Mouse (Mus musculus) embryonic facial prominence, embryonic 15.5 days (tissue): Measurements from ENCODE around the gene Hoxd4. TPM values are rescaled to one million over a fixed set of nuclear protein-coding genes. Genes with fewer than 3 reads are reported as not detected.
A peak's percentile ranks its signal among the peaks of the same experiment; 100 is the strongest.

Source experiments
- ATAC-seq: fragments of 200-750 bp; cut with Nextera tagmentation; 2 replicates; pipeline ENCODE4 v1.8.0; 2017; ENCODE audit warnings: low read depth, moderate TSS enrichment; ENCODE audit not compliant: insufficient number of reproducible peaks, low FRiP score, low TSS enrichment
- H3K27ac ChIP-seq: fragments of 300-500 bp; sonication (generic); replicated peaks from 2 replicates; pipeline ENCODE4 v1.5.1; 2015; ENCODE audit warnings: mild to moderate bottlenecking, inconsistent platforms
- H3K27me3 ChIP-seq: fragments of 300-500 bp; sonication (generic); 2 replicates; pipeline ENCODE4 v1.6.1; 2015; ENCODE audit warnings: inconsistent platforms
- H3K36me3 ChIP-seq: fragments of 300-500 bp; sonication (generic); 2 replicates; pipeline ENCODE4 v1.6.1; 2015; ENCODE audit warnings: mild to moderate bottlenecking, inconsistent platforms
- H3K4me1 ChIP-seq: fragments of 300-500 bp; sonication (generic); 2 replicates; pipeline ENCODE4 v1.6.1; 2015; ENCODE audit warnings: inconsistent platforms
- H3K4me2 ChIP-seq: fragments of 300-500 bp; sonication (generic); replicated peaks from 2 replicates; pipeline ENCODE4 v1.6.1; 2015; ENCODE audit warnings: mild to moderate bottlenecking, inconsistent platforms
- H3K4me3 ChIP-seq: fragments of 300-500 bp; sonication (generic); replicated peaks from 2 replicates; pipeline ENCODE4 v1.5.1; 2015; ENCODE audit warnings: mild to moderate bottlenecking, inconsistent platforms
- H3K9ac ChIP-seq: fragments of 300-500 bp; sonication (generic); 2 replicates; pipeline ENCODE4 v1.6.1; 2015; ENCODE audit warnings: inconsistent platforms
- H3K9me3 ChIP-seq: fragments of 300-500 bp; sonication (generic); replicated peaks from 2 replicates; pipeline ENCODE4 v1.6.1; 2016; ENCODE audit warnings: inconsistent platforms
- WGBS: fragments of 180-500 bp; shearing (Covaris S2); methylation state at CpG from one replicate; pipeline ENCODE4 v1.1.7; 2015; 5-methylcytosine and 5-hydroxymethylcytosine counted together
- polyA plus RNA-seq: library from polyadenylated mRNA; unstranded; fragments of >200 nt; fragmentation: Nextera tagmentation; extraction: Ambion mirVana; gene quantifications from 2 replicates; pipeline ENCODE4 v1.2.1, GENCODE M21; 2015

Hoxd4 gene
- polyA plus RNA-seq, 1 experiment from 2014 or later, result 0.35 TPM

DNA sequence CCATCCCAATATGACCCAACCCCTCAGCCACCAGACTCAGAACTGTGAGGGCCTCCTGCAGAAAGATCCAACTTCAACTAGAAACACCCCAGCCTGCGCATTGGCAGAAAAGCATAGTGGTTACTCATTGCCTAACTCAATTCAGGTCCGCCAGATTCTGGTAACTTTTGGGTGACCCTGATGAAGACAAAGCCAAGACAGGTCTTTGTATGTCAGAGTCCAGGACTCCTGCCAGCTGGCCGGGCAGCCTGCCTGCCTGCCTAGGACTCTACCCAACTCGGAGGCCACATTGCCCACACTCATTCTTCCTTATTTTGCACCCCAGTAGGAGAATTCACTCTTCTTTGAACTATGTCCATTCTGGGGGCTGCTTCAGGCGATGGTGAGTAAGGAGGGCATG is 14.8 kb downstream of the Hoxd4 start, which contains the start of gene Gm28230:
TSS of gene Gm28230 (plus strand) at position 178 of the 400 bp plus-strand sequence.
- Histone ChIP-seq H3K4me2 (peak within 1 kb of the TSS; percentile 42), H3K4me1 (peaks cover 10% of the 10 kb centered on the region), H3K4me3 (peak within 1 kb of the TSS; percentile 30), H3K27me3 (peaks cover 97% of the 10 kb centered on the region), H3K27ac (no peak within 1 kb of the TSS), H3K9ac (no peak within 1 kb of the TSS), H3K9me3 (no peaks in the 10 kb centered on the region), H3K36me3 (no peaks in the 10 kb centered on the region)
- no peak for ATAC-seq
- 17% methylated on average over 5 of the region's 5 CpGs for WGBS

GRCm38 (mm10) chr2:74726973-74727639 is 15.4 kb downstream of the Hoxd4 start:
- Histone ChIP-seq H3K4me2 (peak overlapping the region; percentile 42), H3K4me3 (peak overlapping the region; percentile 30), H3K9me3 (no peaks in the 10 kb centered on the region), H3K9ac (no peak overlapping the region), H3K27ac (no peak overlapping the region), H3K4me1 (peaks cover 10% of the 10 kb centered on the region), H3K36me3 (no peaks in the 10 kb centered on the region), H3K27me3 (peaks cover 97% of the 10 kb centered on the region)
- 5% methylated on average over 43 of the region's 43 CpGs for WGBS
- ATAC-seq, result no peak

GRCm38 (mm10) chr2:74727640-74728302 is 16.0 kb downstream of the Hoxd4 start:
- WGBS, result 6% methylated on average over 25 of the region's 25 CpGs
- ATAC-seq, result no peak

DNA sequence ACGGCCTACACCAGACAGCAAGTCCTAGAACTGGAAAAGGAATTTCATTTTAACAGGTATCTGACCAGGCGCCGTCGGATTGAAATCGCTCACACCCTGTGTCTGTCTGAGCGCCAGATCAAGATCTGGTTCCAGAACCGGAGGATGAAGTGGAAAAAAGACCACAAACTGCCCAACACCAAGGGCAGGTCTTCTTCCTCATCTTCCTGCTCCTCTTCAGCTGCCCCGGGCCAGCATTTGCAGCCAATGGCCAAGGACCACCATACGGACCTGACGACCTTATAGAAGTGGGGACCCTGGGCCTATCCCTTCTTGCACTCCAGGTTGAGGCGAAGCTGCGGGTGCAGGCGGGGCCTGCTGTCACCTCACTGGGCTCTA is 16.6 kb downstream of the Hoxd4 start:
- no peak overlapping the region for H3K9ac ChIP-seq
- H3K9me3 ChIP-seq, result no peaks in the 10 kb centered on the region
- no peak overlapping the region for H3K4me3 ChIP-seq
- no peak for ATAC-seq
- H3K4me2 ChIP-seq, result no peak overlapping the region
- H3K27ac ChIP-seq, result no peak overlapping the region
- no peaks in the 10 kb centered on the region for H3K36me3 ChIP-seq
- peaks cover 94% of the 10 kb centered on the region for H3K27me3 ChIP-seq
- H3K4me1 ChIP-seq, result peaks cover 16% of the 10 kb centered on the region
- WGBS, result 13% methylated on average over 13 of the region's 13 CpGs

More at GRCm38 (mm10) chr2:74727640-74728302, 16.0 kb downstream of the Hoxd4 start:
- Histone ChIP-seq H3K4me3 (peak overlapping the region; percentile 30), H3K27me3 (peaks cover 97% of the 10 kb centered on the region), H3K9ac (no peak overlapping the region), H3K4me2 (peak overlapping the region; percentile 42), H3K27ac (no peak overlapping the region), H3K4me1 (peaks cover 13% of the 10 kb centered on the region), H3K36me3 (no peaks in the 10 kb centered on the region), H3K9me3 (no peaks in the 10 kb centered on the region)

DNA sequence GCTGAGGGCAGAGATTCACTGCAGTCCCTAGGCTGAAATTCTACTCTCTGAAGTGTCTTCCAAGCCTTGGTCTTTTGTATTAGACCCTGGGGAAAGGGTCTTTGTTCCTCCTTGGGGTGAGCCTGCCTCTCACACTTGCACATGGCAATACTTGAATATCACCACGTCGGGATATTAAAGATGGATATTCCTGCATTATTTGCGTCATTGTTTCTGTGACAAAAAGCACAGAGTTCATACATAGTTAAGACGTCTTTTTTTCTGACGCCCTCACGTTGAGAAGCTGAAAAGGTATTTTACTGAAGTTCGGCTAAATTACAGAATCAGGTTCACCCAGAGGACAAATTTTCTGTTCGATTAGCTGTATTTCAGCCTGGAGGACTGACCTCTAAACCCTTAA is 18.6 kb downstream of the Hoxd4 start:
- Histone ChIP-seq H3K4me2 (no peak overlapping the region), H3K9me3 (no peaks in the 10 kb centered on the region)
- 13% methylated on average over 8 of the region's 8 CpGs for WGBS

DNA sequence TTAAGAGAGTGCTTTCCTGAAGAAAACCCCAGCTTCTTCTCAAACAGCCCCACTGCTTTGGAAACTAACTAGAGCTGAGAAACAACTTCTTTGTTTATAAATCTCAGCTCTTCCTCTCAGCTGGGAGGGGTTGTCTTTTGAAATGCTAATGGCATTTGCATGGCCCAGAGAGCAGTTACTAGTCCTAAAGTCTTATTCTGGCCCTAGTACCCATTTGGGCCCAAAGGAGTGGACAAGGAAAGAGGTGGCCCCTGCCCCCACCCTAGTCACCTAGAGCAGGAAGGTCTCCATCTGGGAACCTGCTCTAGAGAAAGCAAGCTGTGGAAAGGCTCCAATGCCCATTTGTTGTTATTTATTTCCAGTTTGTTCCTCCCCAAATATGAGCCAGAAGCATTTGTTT is 19.3 kb downstream of the Hoxd4 start:
- peaks cover 22% of the 10 kb centered on the region for H3K4me1 ChIP-seq
- H3K4me3 ChIP-seq, result no peak overlapping the region
- H3K9me3 ChIP-seq, result no peaks in the 10 kb centered on the region
- no peak for ATAC-seq
- H3K27me3 ChIP-seq, result peaks cover 93% of the 10 kb centered on the region
- H3K36me3 ChIP-seq, result no peaks in the 10 kb centered on the region
- no peak overlapping the region for H3K9ac ChIP-seq
- H3K4me2 ChIP-seq, result no peak overlapping the region
- no peak overlapping the region for H3K27ac ChIP-seq

More for the DNA sequence above, 18.6 kb downstream of the Hoxd4 start:
- no peak for ATAC-seq
- H3K4me3 ChIP-seq, result no peak overlapping the region
- H3K9ac ChIP-seq, result no peak overlapping the region
- peaks cover 16% of the 10 kb centered on the region for H3K4me1 ChIP-seq
- peaks cover 93% of the 10 kb centered on the region for H3K27me3 ChIP-seq
- H3K27ac ChIP-seq, result no peak overlapping the region
- H3K36me3 ChIP-seq, result no peaks in the 10 kb centered on the region

DNA sequence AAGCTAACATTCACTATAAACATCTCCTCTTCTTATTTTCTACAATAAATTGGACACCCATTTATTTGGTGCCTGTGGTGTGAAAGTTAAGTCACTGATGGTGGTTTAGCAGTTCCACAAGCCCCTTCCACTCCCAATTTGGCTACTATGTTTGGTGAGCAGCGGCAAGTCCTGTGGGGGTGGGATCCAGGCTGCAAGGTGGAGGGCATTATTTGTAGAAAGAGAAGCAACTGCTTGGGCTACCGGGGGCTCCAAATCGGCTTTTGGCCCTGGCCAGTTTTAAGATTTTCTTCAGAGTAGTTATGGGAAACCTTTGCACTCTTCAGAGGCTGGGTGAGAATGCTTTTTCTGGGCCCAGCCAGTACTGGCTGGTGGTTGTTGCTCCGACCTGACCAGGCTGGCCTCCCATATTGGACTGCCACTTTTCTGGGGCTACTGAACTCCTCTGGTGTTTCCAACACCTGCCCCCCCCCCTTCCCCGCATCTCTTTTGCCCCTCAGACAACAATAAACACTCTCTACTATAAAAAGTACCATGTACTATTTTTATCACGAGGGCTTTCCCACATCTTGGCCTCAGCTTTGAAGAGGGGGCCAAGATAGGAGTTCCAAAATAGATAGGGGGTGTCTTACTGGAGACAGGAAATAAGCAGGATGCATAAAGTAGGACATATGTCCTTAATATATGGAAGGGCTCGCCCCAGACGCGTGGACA is 20.2 kb downstream of the Hoxd4 start:
- Histone ChIP-seq H3K4me1 (peaks cover 27% of the 10 kb centered on the region), H3K4me2 (no peak overlapping the region), H3K9me3 (no peaks in the 10 kb centered on the region), H3K4me3 (no peak overlapping the region), H3K36me3 (no peaks in the 10 kb centered on the region), H3K9ac (no peak overlapping the region), H3K27me3 (peaks cover 93% of the 10 kb centered on the region), H3K27ac (no peak overlapping the region)
- ATAC-seq, result no peak
- 5% methylated on average over 9 of the region's 9 CpGs for WGBS

- Histone ChIP-seq H3K4me3 (peak overlapping the region; percentile 22), H3K27ac (no peak overlapping the region), H3K9ac (no peak overlapping the region), H3K9me3 (no peaks in the 10 kb centered on the region), H3K4me2 (peak overlapping the region; percentile 32), H3K27me3 (peaks cover 93% of the 10 kb centered on the region), H3K4me1 (peaks cover 23% of the 10 kb centered on the region), H3K36me3 (no peaks in the 10 kb centered on the region)
- WGBS, result under 1% methylated on average over 52 of the region's 52 CpGs
- no peak for ATAC-seq
Measured at GRCm38 (mm10) chr2:74732513-74733316, 21.0 kb downstream of the Hoxd4 start.

DNA sequence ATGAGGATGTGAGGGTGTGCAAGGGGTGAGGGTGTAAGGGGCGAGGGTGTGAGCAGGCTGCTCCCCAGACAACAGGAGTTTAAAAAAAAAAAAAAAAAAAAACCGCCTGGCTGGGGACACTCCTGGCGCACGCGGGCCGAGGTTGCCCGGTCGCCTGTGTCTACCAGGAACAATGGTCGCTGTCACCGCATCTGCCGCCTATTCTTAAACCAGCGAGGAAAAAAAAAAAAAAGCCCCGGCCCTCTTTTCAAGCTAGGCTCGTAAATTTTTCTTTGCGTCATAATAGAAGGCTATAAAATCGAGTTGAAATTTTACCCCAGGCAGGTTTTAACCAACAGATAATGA is 21.6 kb downstream of the Hoxd4 start:
- no peak overlapping the region for H3K4me2 ChIP-seq
- no peak overlapping the region for H3K9ac ChIP-seq
- 0 out of 2 replicates have a peak overlapping the region, but pooled peaks have one; percentile 22 for H3K4me3 ChIP-seq
- H3K9me3 ChIP-seq, result no peaks in the 10 kb centered on the region
- no peaks in the 10 kb centered on the region for H3K36me3 ChIP-seq
- no peak for ATAC-seq
- 2% methylated on average over 16 of the region's 16 CpGs for WGBS
- peaks cover 93% of the 10 kb centered on the region for H3K27me3 ChIP-seq
- H3K4me1 ChIP-seq, result peaks cover 25% of the 10 kb centered on the region
- H3K27ac ChIP-seq, result no peak overlapping the region

GRCm38 (mm10) chr2:74733765-74734164 is 22.0 kb downstream of the Hoxd4 start:
- Histone ChIP-seq H3K4me2 (no peak overlapping the region), H3K36me3 (no peaks in the 10 kb centered on the region), H3K9me3 (no peaks in the 10 kb centered on the region), H3K27me3 (peaks cover 93% of the 10 kb centered on the region), H3K27ac (no peak overlapping the region), H3K9ac (no peak overlapping the region), H3K4me3 (no peak overlapping the region), H3K4me1 (peaks cover 25% of the 10 kb centered on the region)
- ATAC-seq, result no peak
- WGBS, result 10% methylated on average over 6 of the region's 6 CpGs

DNA sequence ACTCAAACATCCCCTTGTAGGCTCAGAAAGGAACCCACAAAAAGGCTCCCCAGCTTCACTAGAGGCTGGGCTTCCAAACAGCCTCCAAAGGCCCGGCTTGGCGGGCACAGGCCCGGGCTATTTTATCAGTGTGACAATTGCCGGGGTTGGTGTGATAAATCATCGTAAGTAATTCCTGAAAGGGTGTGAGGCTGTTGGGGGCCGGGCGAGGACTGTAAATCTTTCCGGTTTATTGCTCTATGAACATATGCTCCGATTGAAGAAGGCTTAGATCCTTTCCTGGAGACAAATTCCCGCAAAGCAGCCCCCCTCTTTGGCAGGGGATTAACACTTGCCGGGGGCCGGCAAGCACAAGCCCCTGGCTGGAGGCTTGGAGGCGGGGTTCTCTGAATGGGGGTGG is 22.7 kb downstream of the Hoxd4 start:
- H3K4me1 ChIP-seq, result peaks cover 25% of the 10 kb centered on the region
- peaks cover 94% of the 10 kb centered on the region for H3K27me3 ChIP-seq
- H3K9me3 ChIP-seq, result no peaks in the 10 kb centered on the region
- ATAC-seq, result no peak
- no peak overlapping the region for H3K4me3 ChIP-seq
- H3K27ac ChIP-seq, result no peak overlapping the region
- 3% methylated on average over 13 of the region's 13 CpGs for WGBS
- H3K9ac ChIP-seq, result no peak overlapping the region
- no peaks in the 10 kb centered on the region for H3K36me3 ChIP-seq
- no peak overlapping the region for H3K4me2 ChIP-seq
